Mouse (Mus musculus) myocyte (in vitro differentiated cells): ENCODE measurements at regions not wholly inside any gene's neighbourhood (a gene's known extent, or its start where the extent isn't known, plus 50 kb on each side); places are given as distances from the start of the nearest gene placed in this dataset.

Experiments used
- E2F4 ChIP-seq: IDR thresholded peaks from one replicate; pipeline ENCODE4 v1.6.1; 2011; ENCODE audit warnings: mild to moderate bottlenecking, control low read depth, moderate library complexity; ENCODE audit not compliant: insufficient read depth
- MAX ChIP-seq: IDR thresholded peaks from one replicate; pipeline ENCODE4 v1.6.1; 2011; ENCODE audit warnings: low read depth, mild to moderate bottlenecking, control low read depth
- MYOG ChIP-seq, 3 experiments: IDR thresholded peaks; one replicate each; pipeline ENCODE4 v1.6.1; 2011; ENCODE audit warnings: control low read depth in 2 of 3, low read depth in 2 of 3, mild to moderate bottlenecking in 2 of 3; ENCODE audit not compliant: insufficient read length in 2 of 3, control insufficient read depth in 1 of 3, insufficient read depth in 1 of 3
- POLR2A ChIP-seq: IDR thresholded peaks from one replicate; pipeline ENCODE4 v1.6.1; 2011; ENCODE audit warnings: low read depth, mild to moderate bottlenecking, control low read depth, moderate library complexity; ENCODE audit not compliant: insufficient read length
- POLR2AphosphoS2 ChIP-seq: IDR thresholded peaks from one replicate; pipeline ENCODE4 v1.6.1; 2011; ENCODE audit warnings: low read depth, control low read depth; ENCODE audit not compliant: insufficient read length
- TCF12 ChIP-seq: IDR thresholded peaks from one replicate; pipeline ENCODE4 v1.6.1; 2011; ENCODE audit warnings: mild to moderate bottlenecking, control low read depth; ENCODE audit not compliant: poor library complexity, insufficient read depth, severe bottlenecking

DNA sequence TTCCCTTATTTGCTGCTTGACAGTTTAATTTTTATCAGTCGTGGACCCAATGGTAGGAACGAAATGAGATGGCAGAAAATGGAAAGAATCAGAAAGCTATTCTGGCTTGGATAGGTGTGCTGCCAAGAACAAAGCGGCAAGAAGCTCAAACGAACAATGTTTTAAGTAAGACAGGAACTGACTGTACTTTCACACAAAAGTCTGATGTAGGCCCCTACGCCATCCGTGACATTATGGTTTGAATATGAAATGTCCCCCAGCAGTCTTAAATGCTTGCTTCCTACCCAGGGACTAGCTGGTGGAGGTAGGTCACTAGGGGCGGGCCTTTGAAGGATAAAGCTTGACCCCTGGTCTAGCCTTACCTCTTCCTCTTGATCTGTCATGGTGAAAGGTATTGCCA, 90.5 kb upstream of the Barx2 start:
- TF ChIP-seq MAX = no peak
- no peak for TF ChIP-seq POLR2A
- no peak for TF ChIP-seq E2F4
- TF ChIP-seq TCF12 = no peak
- TF ChIP-seq MYOG (IDR thresholded peaks at IDR 0.05; ENCODE audit: control insufficient read depth in 1 of 3, insufficient read depth in 1 of 3, insufficient read length in 2 of 3, low read depth in 2 of 3) = no peak
- no peak for TF ChIP-seq POLR2AphosphoS2
